19 mouse cellular contexts compared by ENCODE assay signal in genomic region chr15:92806352-92806751, GRCm38 (mm10).
DNase-seq lines count a peak whose midpoint lies in the region; ATAC-seq and TF ChIP-seq lines count a peak whose summit lies in the region.
"Had no signal": no experiment of that assay in that cellular context is flagged by ENCODE, and none has a peak within 500 bp of the region (broad histone marks: within the 10 kb centered on the region; RNA-seq: fewer than 3 reads in every experiment).

No protein-coding gene starts in this region.

- H3K4me3 ChIP-seq in forebrain, embryonic 14.5 days (ENCODE audit: low read depth, low read length): no peak overlapping the region
- H3K4me3 ChIP-seq in forebrain, embryonic 16.5 days (replicated peaks; ENCODE audit: low read length): no peak overlapping the region
- H3K4me3 ChIP-seq in hindbrain, postnatal 0 days (ENCODE audit: low read length): no peak overlapping the region
- no peak overlapping the region for H3K4me3 ChIP-seq in hindbrain, embryonic 16.5 days (ENCODE audit: low read length)
- H3K4me3 ChIP-seq in midbrain, embryonic 12.5 days: no peak overlapping the region
- no peak overlapping the region for H3K4me3 ChIP-seq in midbrain, embryonic 16.5 days (ENCODE audit: low read depth, low read length)
- no peak overlapping the region for H3K4me3 ChIP-seq in midbrain, embryonic 15.5 days
- no peak overlapping the region for H3K4me3 ChIP-seq in midbrain, embryonic 14.5 days (replicated peaks; ENCODE audit: low read depth, low read length)
- H3K4me3 ChIP-seq: embryonic facial prominence, embryonic 13.5 days; embryonic facial prominence, embryonic 15.5 days; erythroblast, embryonic 14.5 days had no signal

- H3K4me2 ChIP-seq in forebrain, embryonic 14.5 days (ENCODE audit: low read length): no peak overlapping the region
- no peak overlapping the region for H3K4me2 ChIP-seq in forebrain, embryonic 16.5 days (ENCODE audit: low read length)
- H3K4me2 ChIP-seq in hindbrain, postnatal 0 days (ENCODE audit: low read depth, low read length): no peak overlapping the region
- no peak overlapping the region for H3K4me2 ChIP-seq in hindbrain, embryonic 16.5 days (ENCODE audit: low read length)
- no peak overlapping the region for H3K4me2 ChIP-seq in midbrain, embryonic 12.5 days (replicated peaks)
- no peak overlapping the region for H3K4me2 ChIP-seq in midbrain, embryonic 16.5 days (ENCODE audit: low read length)
- H3K4me2 ChIP-seq in midbrain, embryonic 15.5 days: no peak overlapping the region
- H3K4me2 ChIP-seq in midbrain, embryonic 14.5 days (ENCODE audit: low read length): no peak overlapping the region
- H3K4me2 ChIP-seq: embryonic facial prominence, embryonic 13.5 days; embryonic facial prominence, embryonic 15.5 days had no signal

- 0 out of 2 replicates have a peak, but pooled peaks have one; percentile 57 for ATAC-seq in forebrain, embryonic 14.5 days
- ATAC-seq in forebrain, embryonic 16.5 days: no peak; the same call in 1 of the 2 replicates
- no peak for ATAC-seq in hindbrain, postnatal 0 days
- ATAC-seq in hindbrain, embryonic 16.5 days: no peak
- peak; percentile 52; the same call in 1 of the 2 replicates for ATAC-seq in midbrain, embryonic 12.5 days (ENCODE audit: low FRiP score, low read depth)
- ATAC-seq in midbrain, embryonic 16.5 days: no peak
- 0 out of 2 replicates have a peak, but pooled peaks have one; percentile 20 for ATAC-seq in midbrain, embryonic 15.5 days (replicated peaks)
- no peak for ATAC-seq in midbrain, embryonic 14.5 days (ENCODE audit: low FRiP score, low TSS enrichment)

- TF ChIP-seq CTCF in hindbrain, postnatal 0 days (IDR thresholded peaks at IDR 0.05; ENCODE audit: low read depth): no peak

- 0 out of 2 replicates have a peak overlapping the region, but pooled peaks have one; percentile 9 for H3K27ac ChIP-seq in forebrain, embryonic 14.5 days (ENCODE audit: low read depth, low read length)
- no peak overlapping the region for H3K27ac ChIP-seq in forebrain, embryonic 16.5 days (ENCODE audit: low read length)
- no peak overlapping the region for H3K27ac ChIP-seq in hindbrain, postnatal 0 days
- H3K27ac ChIP-seq in hindbrain, embryonic 16.5 days (ENCODE audit: low read depth, low read length): no peak overlapping the region
- H3K27ac ChIP-seq in midbrain, embryonic 12.5 days (replicated peaks): no peak overlapping the region
- H3K27ac ChIP-seq in midbrain, embryonic 16.5 days (ENCODE audit: low read length): no peak overlapping the region
- H3K27ac ChIP-seq in midbrain, embryonic 15.5 days: 0 out of 2 replicates have a peak overlapping the region, but pooled peaks have one; percentile 11
- no peak overlapping the region for H3K27ac ChIP-seq in midbrain, embryonic 14.5 days (replicated peaks; ENCODE audit: low read depth, low read length)
- H3K27ac ChIP-seq: embryonic facial prominence, embryonic 13.5 days; embryonic facial prominence, embryonic 15.5 days had no signal

- 50% methylated on average over 1 of the region's 1 CpGs for WGBS in forebrain, embryonic 14.5 days
- 31% methylated on average over 1 of the region's 1 CpGs for WGBS in forebrain, embryonic 16.5 days
- 54% methylated on average over 1 of the region's 1 CpGs for WGBS in hindbrain, postnatal 0 days
- 44% methylated on average over 1 of the region's 1 CpGs for WGBS in hindbrain, embryonic 16.5 days
- WGBS in midbrain, embryonic 12.5 days: 50% methylated on average over 1 of the region's 1 CpGs
- whole genome bisulfite sequencing in midbrain, embryonic 16.5 days: 31% methylated on average over 1 of the region's 1 CpGs
- WGBS in midbrain, embryonic 15.5 days: 29% methylated on average over 1 of the region's 1 CpGs
- 13% methylated on average over 1 of the region's 1 CpGs for WGBS in midbrain, embryonic 14.5 days

- no peak overlapping the region for H3K9ac ChIP-seq in forebrain, embryonic 14.5 days (ENCODE audit: low read length)
- H3K9ac ChIP-seq in forebrain, embryonic 16.5 days (replicated peaks; ENCODE audit: low read depth, low read length): no peak overlapping the region
- no peak overlapping the region for H3K9ac ChIP-seq in hindbrain, postnatal 0 days (replicated peaks; ENCODE audit: low read length)
- no peak overlapping the region for H3K9ac ChIP-seq in hindbrain, embryonic 16.5 days (ENCODE audit: low read depth, low read length)
- H3K9ac ChIP-seq in midbrain, embryonic 12.5 days (replicated peaks): no peak overlapping the region
- no peak overlapping the region for H3K9ac ChIP-seq in midbrain, embryonic 16.5 days (ENCODE audit: low read depth, low read length)
- no peak overlapping the region for H3K9ac ChIP-seq in midbrain, embryonic 15.5 days
- no peak overlapping the region for H3K9ac ChIP-seq in midbrain, embryonic 14.5 days (replicated peaks; ENCODE audit: low read length)
- H3K9ac ChIP-seq: embryonic facial prominence, embryonic 13.5 days; embryonic facial prominence, embryonic 15.5 days had no signal

- no peak for DNase-seq in forebrain, embryonic 14.5 days (ENCODE audit: low spot score)
- DNase-seq in hindbrain, postnatal 0 days (ENCODE audit: low spot score): peak; percentile 29
- DNase-seq in midbrain, embryonic 14.5 days: no peak
- DNase-seq: adrenal gland, adult 2 months; adrenal gland, postnatal 10 days; adrenal gland, postnatal 25 days; cerebellum, adult 11 months; cerebellum, adult 18-20 months; cerebellum, adult 8-10 months; cerebellum, adult 9-11 months; embryo, embryonic 11 days had no signal

- H3K27me3 ChIP-seq in forebrain, embryonic 14.5 days (replicated peaks; ENCODE audit: control insufficient read depth, insufficient read depth, low read length): no peaks in the 10 kb centered on the region
- no peaks in the 10 kb centered on the region for H3K27me3 ChIP-seq in forebrain, embryonic 16.5 days (replicated peaks; ENCODE audit: control insufficient read depth, insufficient read depth, low read length)
- no peaks in the 10 kb centered on the region for H3K27me3 ChIP-seq in hindbrain, postnatal 0 days (ENCODE audit: insufficient read depth, low read length)
- no peaks in the 10 kb centered on the region for H3K27me3 ChIP-seq in hindbrain, embryonic 16.5 days (replicated peaks; ENCODE audit: control insufficient read depth, insufficient read depth, low read length)
- no peaks in the 10 kb centered on the region for H3K27me3 ChIP-seq in midbrain, embryonic 12.5 days
- H3K27me3 ChIP-seq in midbrain, embryonic 16.5 days (ENCODE audit: control insufficient read depth, insufficient read depth, low read depth, low read length): no peaks in the 10 kb centered on the region
- H3K27me3 ChIP-seq in midbrain, embryonic 15.5 days (replicated peaks): no peaks in the 10 kb centered on the region
- H3K27me3 ChIP-seq in midbrain, embryonic 14.5 days (ENCODE audit: control insufficient read depth, insufficient read depth, low read length): no peaks in the 10 kb centered on the region
- H3K27me3 ChIP-seq: embryonic facial prominence, embryonic 13.5 days; embryonic facial prominence, embryonic 15.5 days had no signal

- no peaks in the 10 kb centered on the region for H3K9me3 ChIP-seq in forebrain, embryonic 14.5 days (replicated peaks; ENCODE audit: control insufficient read depth, low read length)
- H3K9me3 ChIP-seq in forebrain, embryonic 16.5 days (ENCODE audit: control insufficient read depth, low read length): no peaks in the 10 kb centered on the region
- H3K9me3 ChIP-seq in hindbrain, postnatal 0 days (ENCODE audit: low read length): no peaks in the 10 kb centered on the region
- no peaks in the 10 kb centered on the region for H3K9me3 ChIP-seq in hindbrain, embryonic 16.5 days (ENCODE audit: control insufficient read depth, low read length)
- H3K9me3 ChIP-seq in midbrain, embryonic 12.5 days: no peaks in the 10 kb centered on the region
- no peaks in the 10 kb centered on the region for H3K9me3 ChIP-seq in midbrain, embryonic 16.5 days (replicated peaks; ENCODE audit: control insufficient read depth, low read length, poor library complexity, severe bottlenecking)
- H3K9me3 ChIP-seq in midbrain, embryonic 15.5 days: no peaks in the 10 kb centered on the region
- no peaks in the 10 kb centered on the region for H3K9me3 ChIP-seq in midbrain, embryonic 14.5 days (ENCODE audit: control insufficient read depth, low read length)
- H3K9me3 ChIP-seq: embryonic facial prominence, embryonic 13.5 days; embryonic facial prominence, embryonic 15.5 days had no signal

- H3K4me1 ChIP-seq in forebrain, embryonic 14.5 days (ENCODE audit: control insufficient read depth, insufficient read depth, low read length): peaks cover 9% of the 10 kb centered on the region; the same call in 1 of the 2 replicates
- peaks cover 9% of the 10 kb centered on the region; the same call in 1 of the 2 replicates for H3K4me1 ChIP-seq in forebrain, embryonic 16.5 days (replicated peaks; ENCODE audit: control insufficient read depth, insufficient read depth, low read length)
- no peaks in the 10 kb centered on the region for H3K4me1 ChIP-seq in hindbrain, postnatal 0 days (ENCODE audit: insufficient read depth, low read length)
- peaks cover 6% of the 10 kb centered on the region for H3K4me1 ChIP-seq in hindbrain, embryonic 16.5 days (ENCODE audit: control insufficient read depth, insufficient read depth, low read depth, low read length)
- H3K4me1 ChIP-seq in midbrain, embryonic 12.5 days: peaks cover 14% of the 10 kb centered on the region
- H3K4me1 ChIP-seq in midbrain, embryonic 16.5 days (ENCODE audit: control insufficient read depth, insufficient read depth, low read length): peaks cover 11% of the 10 kb centered on the region
- H3K4me1 ChIP-seq in midbrain, embryonic 15.5 days: peaks cover 9% of the 10 kb centered on the region
- H3K4me1 ChIP-seq in midbrain, embryonic 14.5 days (ENCODE audit: control insufficient read depth, insufficient read depth, low read length): 0 out of 2 replicates have a peak, but pooled peaks cover 13% of the 10 kb centered on the region
- H3K4me1 ChIP-seq: embryonic facial prominence, embryonic 13.5 days; embryonic facial prominence, embryonic 15.5 days had no signal

- no peaks in the 10 kb centered on the region for H3K36me3 ChIP-seq in forebrain, embryonic 14.5 days (ENCODE audit: control insufficient read depth, insufficient read depth, low read length)
- no peaks in the 10 kb centered on the region for H3K36me3 ChIP-seq in forebrain, embryonic 16.5 days (ENCODE audit: control insufficient read depth, insufficient read depth)
- no peaks in the 10 kb centered on the region for H3K36me3 ChIP-seq in hindbrain, postnatal 0 days (ENCODE audit: insufficient read depth, low read length)
- no peaks in the 10 kb centered on the region for H3K36me3 ChIP-seq in hindbrain, embryonic 16.5 days (ENCODE audit: control insufficient read depth, insufficient read depth, low read length)
- no peaks in the 10 kb centered on the region for H3K36me3 ChIP-seq in midbrain, embryonic 12.5 days
- H3K36me3 ChIP-seq in midbrain, embryonic 16.5 days (ENCODE audit: control insufficient read depth, insufficient read depth, low read length): no peaks in the 10 kb centered on the region
- no peaks in the 10 kb centered on the region for H3K36me3 ChIP-seq in midbrain, embryonic 15.5 days (replicated peaks)
- no peaks in the 10 kb centered on the region for H3K36me3 ChIP-seq in midbrain, embryonic 14.5 days (ENCODE audit: control insufficient read depth, insufficient read depth, low read length)
- H3K36me3 ChIP-seq: embryonic facial prominence, embryonic 13.5 days; embryonic facial prominence, embryonic 15.5 days had no signal

Comparison
In these comparisons a context has a peak if more than half of its experiments do, and no peak if none do; other contexts are left out.
1. ATAC-seq: peak in forebrain, embryonic 14.5 days (single experiment), midbrain, embryonic 12.5 days (single experiment) and midbrain, embryonic 15.5 days (single experiment); none in forebrain, embryonic 16.5 days (single experiment), hindbrain, postnatal 0 days (single experiment), hindbrain, embryonic 16.5 days (single experiment), midbrain, embryonic 16.5 days (single experiment) and midbrain, embryonic 14.5 days (single experiment).
2. H3K27ac ChIP-seq: peak in forebrain, embryonic 14.5 days (single experiment) and midbrain, embryonic 15.5 days (single experiment); none in forebrain, embryonic 16.5 days (single experiment), hindbrain, postnatal 0 days (single experiment), hindbrain, embryonic 16.5 days (single experiment), midbrain, embryonic 12.5 days (single experiment), midbrain, embryonic 16.5 days (single experiment) and midbrain, embryonic 14.5 days (single experiment).